Mouse (Mus musculus) heart, adult 2 months (tissue): ENCODE measurements at regions not wholly inside any gene's neighbourhood (a gene's known extent, or its start where the extent isn't known, plus 50 kb on each side); places are given as distances from the start of the nearest gene placed in this dataset.

Source experiments
- CTCF ChIP-seq: fragments of 200-600 bp; IDR thresholded peaks from 2 replicates; pipeline ENCODE4 v1.8.1; 2022; ENCODE audit warnings: antibody characterized with exemption, mild to moderate bottlenecking, moderate library complexity
- POLR2A ChIP-seq: fragments of 200-500 bp; IDR thresholded peaks from 2 replicates; pipeline ENCODE4 v1.6.1; 2011; ENCODE audit warnings: mild to moderate bottlenecking, low read depth, low read length, control low read depth; ENCODE audit not compliant: insufficient read depth

GRCm38 (mm10) chr4:137156441-137157105 is 108.0 kb upstream of the Zbtb40 start:
- no peak for TF ChIP-seq CTCF
- TF ChIP-seq POLR2A = no peak
